Comparison of ENCODE assay signal across 24 mouse cellular contexts in the genomic region with DNA sequence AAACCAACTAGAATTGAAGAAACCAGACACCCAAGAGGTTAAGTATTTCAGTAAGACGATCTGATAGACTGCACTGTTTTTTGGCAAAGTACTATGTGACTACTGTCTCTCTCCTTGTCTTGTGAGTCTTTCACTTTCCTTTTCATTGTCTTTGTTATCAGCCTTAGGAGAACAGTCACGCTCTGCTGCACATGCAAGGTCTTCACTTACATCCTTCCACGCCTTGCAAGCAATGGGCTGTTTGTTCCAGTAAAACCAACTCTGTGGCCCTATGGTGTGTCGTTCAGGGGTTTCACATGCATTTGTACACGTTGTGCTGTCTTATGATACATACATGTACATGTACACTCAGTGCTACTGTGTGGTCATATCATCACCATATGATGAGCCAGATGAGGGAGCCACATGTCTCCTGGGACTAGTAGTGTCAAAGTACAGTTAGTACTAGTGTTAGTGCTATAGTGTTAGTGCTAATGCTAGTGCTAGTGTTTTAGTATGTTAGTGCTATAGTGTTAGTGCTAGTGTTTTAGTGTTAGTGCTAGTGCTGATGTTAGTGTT.
DNase-seq lines count a peak whose midpoint lies in the region; ATAC-seq and TF ChIP-seq lines count a peak whose summit lies in the region.
"Had no signal": no experiment of that assay in that cellular context is flagged by ENCODE, and none has a peak within 500 bp of the region (broad histone marks: within the 10 kb centered on the region; RNA-seq: fewer than 3 reads in every experiment).

No protein-coding gene starts in this region.

- H3K4me1 ChIP-seq in spleen, adult 2 months (ENCODE audit: control insufficient read depth, insufficient read depth, insufficient read length): peaks cover 3% of the 10 kb centered on the region; the same call in 1 of the 2 replicates

- ATAC-seq in neutrophil, adult 5-6 weeks (ENCODE audit: extremely low read depth, insufficient number of reproducible peaks, low FRiP score, poor library complexity, severe bottlenecking): peak; percentile 45; the same call in 1 of the 2 replicates
- ATAC-seq: forebrain, embryonic 16.5 days; intestine, embryonic 15.5 days had no signal

- H3K36me3 ChIP-seq in spleen, adult 2 months (ENCODE audit: control insufficient read depth, insufficient read depth, low read length): no peaks in the 10 kb centered on the region
- H3K36me3 ChIP-seq: embryonic facial prominence, embryonic 15.5 days; heart, embryonic 12.5 days; hindbrain, embryonic 13.5 days; intestine, embryonic 15.5 days; limb, embryonic 15.5 days had no signal

- H3K27me3 ChIP-seq in spleen, adult 2 months (ENCODE audit: control insufficient read depth, insufficient read depth, low read length): no peaks in the 10 kb centered on the region
- H3K27me3 ChIP-seq: embryonic facial prominence, embryonic 15.5 days; heart, embryonic 12.5 days; hindbrain, embryonic 13.5 days; intestine, embryonic 15.5 days; limb, embryonic 15.5 days had no signal

- TF ChIP-seq CTCF in spleen, adult 2 months (IDR thresholded peaks at IDR 0.05; ENCODE audit: extremely low read depth, insufficient read depth, insufficient read length, insufficient replicate concordance): no peak

- 40% methylated on average over 5 of the region's 5 CpGs for WGBS in spleen, adult 2 months

- no peak overlapping the region for H3K27ac ChIP-seq in spleen, adult 2 months (ENCODE audit: insufficient read depth, low read length)
- H3K27ac ChIP-seq: embryonic facial prominence, embryonic 15.5 days; hindbrain, embryonic 13.5 days; intestine, embryonic 15.5 days; limb, embryonic 15.5 days had no signal

- TF ChIP-seq POLR2A in spleen, adult 2 months (IDR thresholded peaks at IDR 0.05; ENCODE audit: low read depth, low read length): no peak

- peak; percentile 90 for DNase-seq in heart, adult 11 months
- DNase-seq in heart, adult 8-10 months (ENCODE audit: low spot score): no peak
- DNase-seq in spleen, adult 2 months (ENCODE audit: low read depth in 1 of 2, low spot score in 2 of 2): peak; percentile 32 to 59
- no peak for DNase-seq in spleen, postnatal 14 days (ENCODE audit: low spot score in 2 of 2)
- peak; percentile 6 for DNase-seq in MN1 (ENCODE audit: low spot score)
- DNase-seq in kidney, postnatal 14 days: no peak
- no peak for DNase-seq in embryo, embryonic 11 days
- DNase-seq: adrenal gland, postnatal 36 days; cerebellum, adult 11-12 months; cerebellum, postnatal 25 days; heart, postnatal 14 days; kidney, adult 9 months; kidney, postnatal 4 days; layer of hippocampus, adult 9-11 months; lung, embryonic 14.5 days; midbrain, embryonic 14.5 days; right cerebral cortex, postnatal 14 days had no signal

- H3K4me3 ChIP-seq in spleen, adult 2 months (ENCODE audit: extremely low read depth, insufficient read depth, insufficient read length): no peak overlapping the region; the same call in 1 of the 2 replicates
- H3K4me3 ChIP-seq: embryonic facial prominence, embryonic 15.5 days; heart, embryonic 12.5 days; hindbrain, embryonic 13.5 days; intestine, embryonic 15.5 days; limb, embryonic 15.5 days had no signal

Comparison
In these comparisons a context has a peak if more than half of its experiments do, and no peak if none do; other contexts are left out.
1. DNase-seq: peak in heart, adult 11 months (single experiment), spleen, adult 2 months (2 of 2) and MN1 (single experiment); none in heart, adult 8-10 months (single experiment), spleen, postnatal 14 days (0 of 2), kidney, postnatal 14 days (single experiment) and embryo, embryonic 11 days (single experiment).